Mouse (Mus musculus) thymus, postnatal 4 days (tissue): ENCODE data around the gene Naa38.

ENCODE experiments used
- DNase-seq: peaks from one replicate; pipeline ENCODE4 v3.0.0; 2021

Naa38 gene

DNA sequence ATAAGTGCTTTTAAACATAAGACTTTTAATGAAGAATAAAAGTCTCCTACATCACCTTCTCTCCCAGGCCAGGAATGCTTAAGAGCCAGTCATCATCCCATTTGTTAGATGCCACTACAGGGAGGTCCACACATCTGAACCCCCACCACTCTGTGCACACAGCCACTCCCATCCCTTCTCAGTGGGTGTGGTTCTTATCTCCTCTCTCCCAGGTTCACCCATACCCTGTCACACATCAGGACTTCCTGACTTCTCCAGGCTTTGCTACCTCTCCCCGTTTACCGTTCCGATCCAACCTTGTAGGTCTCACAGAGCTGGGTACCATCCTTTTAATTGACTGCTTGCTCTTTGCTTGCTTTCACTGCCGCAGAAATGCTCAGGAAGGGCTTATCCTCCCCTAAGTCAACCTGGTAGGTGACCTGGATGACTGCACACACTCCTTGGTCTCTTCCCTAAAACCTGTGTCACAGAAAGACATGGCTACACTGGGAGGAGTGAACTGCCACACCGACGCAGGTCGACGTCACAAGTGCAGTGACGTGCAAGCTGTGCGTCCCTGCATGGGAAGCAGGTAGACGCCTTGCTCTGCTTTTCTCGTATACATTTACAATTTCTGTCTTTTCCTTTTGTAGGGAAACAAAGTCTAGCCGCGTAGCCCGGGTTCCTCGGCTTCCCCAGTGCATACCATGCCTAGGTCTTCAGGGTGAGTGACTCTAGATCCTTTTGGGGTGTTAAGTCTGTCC lies 21.9 kb upstream of the Naa38 start:
- DNase-seq, result no peak

GRCm38 (mm10) chr11:69375646-69376045 lies 19.6 kb upstream of the Naa38 start:
- no peak for DNase-seq

- no peak for DNase-seq
Measured at GRCm38 (mm10) chr11:69377766-69378165, 17.5 kb upstream of the Naa38 start.

DNA sequence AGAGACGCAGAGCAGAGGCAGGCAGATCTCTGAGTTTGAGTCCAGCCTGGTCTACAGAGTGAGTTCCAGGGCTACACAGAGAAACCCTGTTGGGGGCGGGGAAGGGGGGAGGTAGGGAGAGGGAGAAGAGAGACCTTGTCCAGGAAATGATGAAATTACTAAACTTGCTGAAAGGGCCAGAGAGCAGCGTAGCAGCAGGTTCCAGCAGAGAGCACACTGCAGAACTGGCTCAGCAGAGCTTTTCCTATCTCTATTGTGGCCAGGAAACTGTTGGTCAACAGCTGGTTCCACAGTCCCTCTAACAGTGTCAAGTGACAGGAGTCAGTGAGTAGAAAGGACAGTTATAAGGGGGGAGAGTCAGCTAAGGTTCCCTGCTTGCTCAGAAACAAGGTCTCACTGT lies 15.7 kb upstream of the Naa38 start:
- no peak for DNase-seq

DNA sequence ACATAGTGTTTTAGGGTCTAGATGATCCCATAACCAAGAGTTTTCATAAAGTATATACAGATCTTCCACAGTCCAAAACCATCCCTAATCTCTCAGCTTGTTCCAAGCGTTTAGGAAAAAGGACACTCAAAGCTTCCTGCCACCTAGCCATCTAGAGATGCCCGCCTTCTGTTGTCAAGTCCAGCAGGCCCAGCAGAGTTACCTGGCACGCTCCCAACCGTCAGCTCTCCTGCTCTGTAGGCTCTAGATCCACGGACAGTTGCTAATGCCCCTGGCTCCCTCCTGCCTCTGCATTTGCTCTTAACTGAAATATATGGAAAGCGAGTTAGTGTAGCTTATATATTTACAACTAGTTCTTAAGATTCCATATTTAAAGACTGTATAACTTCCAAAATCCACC lies 13.9 kb upstream of the Naa38 start:
- DNase-seq, result no peak

- DNase-seq, result no peak
Measured at GRCm38 (mm10) chr11:69382478-69383105, 12.7 kb upstream of the Naa38 start.

DNA sequence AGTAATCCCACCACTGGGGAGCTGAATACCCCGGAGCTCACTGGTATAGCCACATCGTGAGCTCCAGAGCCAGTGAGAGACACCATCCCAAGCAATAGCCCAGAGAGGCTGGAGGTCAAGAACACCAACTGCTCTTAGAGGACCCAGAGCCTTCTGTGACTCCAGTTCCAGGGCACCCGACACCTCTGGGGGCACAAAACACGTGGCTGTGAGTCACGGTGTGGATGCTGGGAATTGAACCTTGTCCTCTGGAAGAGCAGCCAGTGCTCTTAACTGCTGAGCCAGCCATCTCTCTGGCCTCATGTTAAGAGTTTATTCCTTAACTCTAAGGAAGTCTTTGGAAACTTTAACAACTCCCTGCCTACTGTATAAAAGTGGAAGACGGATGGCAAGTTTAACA lies 10.3 kb upstream of the Naa38 start:
- DNase-seq, result no peak

- DNase-seq, result no peak
Measured at GRCm38 (mm10) chr11:69386758-69387157, 8.5 kb upstream of the Naa38 start.

DNA sequence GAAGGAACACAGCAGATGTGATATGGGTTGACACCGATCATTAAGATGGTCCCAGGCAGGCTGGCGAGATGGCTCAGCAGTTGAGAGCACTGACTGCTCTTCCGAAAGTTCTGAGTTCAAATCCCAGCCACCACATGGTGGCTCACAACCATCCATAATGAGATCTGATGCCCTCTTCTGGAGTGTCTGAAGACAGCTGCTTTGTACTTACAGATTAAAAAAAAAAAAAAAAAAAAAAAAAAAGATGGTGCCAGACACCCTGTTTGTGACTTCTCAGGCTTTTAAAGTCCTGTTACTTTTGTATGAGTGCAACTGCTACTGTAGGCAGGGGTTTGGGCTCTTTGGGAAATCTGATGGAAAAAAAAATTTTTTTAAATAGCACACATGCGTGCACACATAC lies 6.6 kb upstream of the Naa38 start:
- no peak for DNase-seq

- no peak for DNase-seq
Measured at GRCm38 (mm10) chr11:69389531-69390399, 5.5 kb upstream of the Naa38 start.

- DNase-seq, result peak; percentile 70
Measured at GRCm38 (mm10) chr11:69390400-69391034, 4.8 kb upstream of the Naa38 start.

- DNase-seq, result peak; percentile 42
Measured at GRCm38 (mm10) chr11:69394591-69395167, 608 bp upstream of the Naa38 start.

- peak; percentile 90 for DNase-seq
Measured at GRCm38 (mm10) chr11:69395634-69396373, 517 bp downstream of the Naa38 start.

- DNase-seq, result peak; percentile 30
Measured at GRCm38 (mm10) chr11:69396772-69397171, 1.5 kb downstream of the Naa38 start.

GRCm38 (mm10) chr11:69397581-69398057 lies 2.3 kb downstream of the Naa38 start:
- DNase-seq, result peak; percentile 33

GRCm38 (mm10) chr11:69398059-69398458 lies 2.8 kb downstream of the Naa38 start, which contains the start of gene Tmem88:
TSS of gene Tmem88 (minus strand) at chr11:69398234.
- peak; percentile 40 for DNase-seq

DNA sequence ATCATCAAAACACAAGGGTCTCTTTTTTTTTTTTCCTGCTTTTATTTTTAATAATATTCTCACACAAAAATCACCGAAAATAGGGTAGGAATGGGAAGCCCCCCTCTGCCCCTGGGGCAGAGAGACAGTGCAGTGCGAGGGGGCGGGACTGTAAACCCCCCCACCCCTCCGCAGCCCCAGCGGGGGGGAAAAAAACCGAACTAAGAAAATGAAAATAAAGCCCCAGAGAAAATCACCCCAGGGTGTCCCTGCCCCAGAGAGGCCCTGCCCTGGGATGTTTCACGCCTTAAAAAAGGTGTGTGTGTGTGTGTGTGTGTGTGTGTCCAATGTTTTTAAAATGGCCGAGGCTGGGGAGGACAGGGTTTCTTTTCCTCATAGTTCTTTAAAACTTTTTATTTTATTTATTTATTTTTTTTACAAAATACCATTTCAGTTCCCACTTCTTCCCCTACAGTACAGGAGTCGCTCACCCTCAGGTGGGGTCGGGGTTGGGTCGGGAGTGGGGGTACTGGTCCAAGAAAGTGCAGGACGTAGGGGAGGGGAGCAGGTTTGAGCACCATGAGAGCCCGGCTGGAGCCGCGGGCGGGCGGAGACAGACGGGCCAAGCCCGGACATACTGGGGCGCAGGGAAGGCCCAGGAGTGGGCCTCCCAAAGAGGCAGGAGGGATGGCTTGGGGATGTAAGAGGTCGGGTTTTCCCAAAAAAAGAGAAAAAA lies 3.4 kb downstream of the Naa38 start:
- peak; percentile 20 for DNase-seq

GRCm38 (mm10) chr11:69399201-69400082 lies 4.2 kb downstream of the Naa38 start:
- peak; percentile 54 for DNase-seq

GRCm38 (mm10) chr11:69400083-69400850 lies 5.0 kb downstream of the Naa38 start:
- DNase-seq, result peak; percentile 21
